Mouse (Mus musculus) monocyte, adult 2 months (primary cell): ENCODE results near the gene Tmed9.
"Not testable (repeated sequence)": the region's sequence is repeated elsewhere in the genome, so short reads cannot be mapped to it uniquely, and the experiment has no call there.

Experiments used
- DNase-seq, 2 experiments: peaks; one replicate each; pipeline ENCODE4 v3.0.0; 2022; ENCODE audit warnings: low spot score in 2 of 2, low read depth in 1 of 2

Tmed9 gene

GRCm38 (mm10) chr13:55606899-55607623, 33.5 kb downstream of the Tmed9 start:
- no peak for DNase-seq

GRCm38 (mm10) chr13:55607624-55608006, 34.1 kb downstream of the Tmed9 start:
- no peak for DNase-seq

GRCm38 (mm10) chr13:55611996-55612395, 38.5 kb downstream of the Tmed9 start:
- no peak for DNase-seq

GRCm38 (mm10) chr13:55613471-55613870, 39.9 kb downstream of the Tmed9 start:
- DNase-seq: no peak

GRCm38 (mm10) chr13:55619328-55619727, 45.8 kb downstream of the Tmed9 start:
- DNase-seq: no peak

- DNase-seq: no peak
These were observed 46.7 kb downstream of the Tmed9 start for GRCm38 (mm10) chr13:55620275-55620674.

- not testable (repeated sequence) for DNase-seq
These were observed 48.7 kb downstream of the Tmed9 start for GRCm38 (mm10) chr13:55622156-55622648.

GRCm38 (mm10) chr13:55622649-55623541, 49.4 kb downstream of the Tmed9 start, which contains the start of gene Caml:
Gene Caml (plus strand): TSS chr13:55623005.
- DNase-seq: peak; percentile 73 to 86

- peak; percentile 66 to 82 for DNase-seq
These were observed 61.2 kb downstream of the Tmed9 start, which contains the start of gene Ddx46 for GRCm38 (mm10) chr13:55634639-55635127. Gene Ddx46 (plus strand): TSS chr13:55635027.

- no peak for DNase-seq
These were observed 61.6 kb downstream of the Tmed9 start for GRCm38 (mm10) chr13:55635146-55635571.

- no peak for DNase-seq
These were observed 62.9 kb downstream of the Tmed9 start for GRCm38 (mm10) chr13:55636185-55636983.

GRCm38 (mm10) chr13:55640480-55640879, 66.9 kb downstream of the Tmed9 start:
- DNase-seq: peak; percentile 54 to 71

- no peak for DNase-seq
These were observed 71.0 kb downstream of the Tmed9 start for GRCm38 (mm10) chr13:55644525-55644924.
